Mouse (Mus musculus) forebrain, embryonic 12.5 days (tissue): ENCODE data around the gene Pdlim4. TPM values are rescaled to one million over a fixed set of nuclear protein-coding genes. Genes with fewer than 3 reads are reported as not detected.
A peak's percentile ranks its signal among the peaks of the same experiment; 100 is the strongest.

Source experiments
- ATAC-seq: fragments of 200-750 bp; cut with Nextera tagmentation; 2 replicates; pipeline ENCODE4 v1.8.0; 2017; ENCODE audit warnings: moderate TSS enrichment; ENCODE audit not compliant: low FRiP score
- H3K27ac ChIP-seq: fragments of 300-500 bp; sonication (generic); 2 replicates; pipeline ENCODE4 v1.5.1; 2016; ENCODE audit warnings: mild to moderate bottlenecking
- H3K27me3 ChIP-seq: fragments of 300-500 bp; sonication (generic); 2 replicates; pipeline ENCODE4 v1.6.1; 2016; ENCODE audit warnings: mild to moderate bottlenecking
- H3K36me3 ChIP-seq: fragments of 300-500 bp; sonication (generic); replicated peaks from 2 replicates; pipeline ENCODE4 v1.6.1; 2016; ENCODE audit warnings: mild to moderate bottlenecking
- H3K4me1 ChIP-seq: fragments of 300-500 bp; sonication (generic); 2 replicates; pipeline ENCODE4 v1.6.1; 2016
- H3K4me2 ChIP-seq: fragments of 300-500 bp; sonication (generic); 2 replicates; pipeline ENCODE4 v1.6.1; 2016; ENCODE audit warnings: mild to moderate bottlenecking, moderate library complexity
- H3K4me3 ChIP-seq: fragments of 300-500 bp; sonication (generic); replicated peaks from 2 replicates; pipeline ENCODE4 v1.5.1; 2016; ENCODE audit warnings: mild to moderate bottlenecking
- H3K9ac ChIP-seq: fragments of 300-500 bp; sonication (generic); 2 replicates; pipeline ENCODE4 v1.6.1; 2016; ENCODE audit warnings: mild to moderate bottlenecking
- H3K9me3 ChIP-seq: fragments of 300-500 bp; sonication (generic); 2 replicates; pipeline ENCODE4 v1.6.1; 2016
- WGBS: fragments of 180-500 bp; shearing (Covaris S2); methylation state at CpG from one replicate; pipeline ENCODE4 v1.1.7; 2016; 5-methylcytosine and 5-hydroxymethylcytosine counted together
- polyA plus RNA-seq: library from polyadenylated mRNA; unstranded; fragments of >200 nt; fragmentation: Nextera tagmentation; extraction: Ambion mirVana; gene quantifications from 2 replicates; pipeline ENCODE4 v1.2.1, GENCODE M21; 2016

Pdlim4 gene
- polyA plus RNA-seq, 1 experiment from 2014 or later = 43.8 TPM

GRCm38 (mm10) chr11:54066400-54066799 lies 2.4 kb downstream of the Pdlim4 start:
- Histone ChIP-seq H3K36me3 (no peaks in the 10 kb centered on the region), H3K27ac (no peak overlapping the region), H3K4me1 (peaks cover 35% of the 10 kb centered on the region), H3K4me2 (no peak overlapping the region), H3K9ac (no peak overlapping the region), H3K27me3 (peaks cover 13% of the 10 kb centered on the region), H3K4me3 (no peak overlapping the region), H3K9me3 (no peaks in the 10 kb centered on the region)
- no peak for ATAC-seq
- 92% methylated on average over 5 of the region's 5 CpGs for WGBS

- Histone ChIP-seq H3K36me3 (no peaks in the 10 kb centered on the region), H3K27me3 (peaks cover 13% of the 10 kb centered on the region), H3K9ac (no peak overlapping the region), H3K4me1 (peaks cover 35% of the 10 kb centered on the region), H3K27ac (no peak overlapping the region), H3K4me3 (no peak overlapping the region), H3K9me3 (no peaks in the 10 kb centered on the region), H3K4me2 (no peak overlapping the region)
- WGBS = 89% methylated on average over 4 of the region's 4 CpGs
- ATAC-seq = no peak
Observed at GRCm38 (mm10) chr11:54065915-54066178, 3.0 kb downstream of the Pdlim4 start.

- no peak overlapping the region for H3K27ac ChIP-seq
- peaks cover 38% of the 10 kb centered on the region for H3K4me1 ChIP-seq
- H3K9me3 ChIP-seq = no peaks in the 10 kb centered on the region
- no peak for ATAC-seq
- no peaks in the 10 kb centered on the region for H3K36me3 ChIP-seq
- 91% methylated on average over 12 of the region's 12 CpGs for WGBS
- no peak overlapping the region for H3K4me3 ChIP-seq
- H3K9ac ChIP-seq = no peak overlapping the region
- H3K4me2 ChIP-seq = no peak overlapping the region
- peaks cover 10% of the 10 kb centered on the region for H3K27me3 ChIP-seq
Observed at GRCm38 (mm10) chr11:54065106-54065914, 3.5 kb downstream of the Pdlim4 start.

- Histone ChIP-seq H3K27me3 (peaks cover 8% of the 10 kb centered on the region; the same call in 1 of the 2 replicates), H3K36me3 (no peaks in the 10 kb centered on the region), H3K4me1 (peaks cover 44% of the 10 kb centered on the region), H3K4me3 (no peak overlapping the region), H3K9me3 (no peaks in the 10 kb centered on the region), H3K27ac (no peak overlapping the region), H3K9ac (no peak overlapping the region), H3K4me2 (no peak overlapping the region)
- no peak for ATAC-seq
- 85% methylated on average over 3 of the region's 3 CpGs for WGBS
Observed at GRCm38 (mm10) chr11:54064412-54064978, 4.3 kb downstream of the Pdlim4 start.

- Histone ChIP-seq H3K9me3 (no peaks in the 10 kb centered on the region), H3K36me3 (no peaks in the 10 kb centered on the region), H3K27ac (no peak overlapping the region), H3K9ac (no peak overlapping the region), H3K4me3 (no peak overlapping the region), H3K27me3 (peaks cover 11% of the 10 kb centered on the region; the same call in 1 of the 2 replicates), H3K4me2 (no peak overlapping the region), H3K4me1 (peaks cover 52% of the 10 kb centered on the region)
- ATAC-seq = no peak
- 91% methylated on average over 10 of the region's 10 CpGs for WGBS
Observed at GRCm38 (mm10) chr11:54063472-54063775, 5.4 kb downstream of the Pdlim4 start.

GRCm38 (mm10) chr11:54062753-54063471 lies 5.9 kb downstream of the Pdlim4 start:
- Histone ChIP-seq H3K4me1 (peaks cover 52% of the 10 kb centered on the region), H3K9me3 (no peaks in the 10 kb centered on the region), H3K9ac (no peak overlapping the region), H3K4me3 (no peak overlapping the region), H3K4me2 (no peak overlapping the region), H3K36me3 (no peaks in the 10 kb centered on the region), H3K27ac (0 out of 2 replicates have a peak overlapping the region, but pooled peaks have one; percentile 53), H3K27me3 (peaks cover 9% of the 10 kb centered on the region; the same call in 1 of the 2 replicates)
- 83% methylated on average over 9 of the region's 9 CpGs for WGBS
- no peak for ATAC-seq

- H3K4me1 ChIP-seq = peaks cover 52% of the 10 kb centered on the region
- ATAC-seq = no peak
- H3K27me3 ChIP-seq = peaks cover 4% of the 10 kb centered on the region; the same call in 1 of the 2 replicates
Observed at GRCm38 (mm10) chr11:54062086-54062752, 6.6 kb downstream of the Pdlim4 start.

GRCm38 (mm10) chr11:54060316-54060715 lies 8.5 kb downstream of the Pdlim4 start:
- Histone ChIP-seq H3K4me1 (peaks cover 50% of the 10 kb centered on the region), H3K27ac (no peak overlapping the region), H3K4me2 (no peak overlapping the region), H3K36me3 (no peaks in the 10 kb centered on the region), H3K27me3 (0 out of 2 replicates have a peak, but pooled peaks cover 4% of the 10 kb centered on the region), H3K9me3 (no peaks in the 10 kb centered on the region), H3K4me3 (no peak overlapping the region), H3K9ac (no peak overlapping the region)
- ATAC-seq = no peak
- 63% methylated on average over 9 of the region's 9 CpGs for WGBS

More at GRCm38 (mm10) chr11:54062086-54062752, 6.6 kb downstream of the Pdlim4 start:
- 0 out of 2 replicates have a peak overlapping the region, but pooled peaks have one; percentile 53 for H3K27ac ChIP-seq
- no peak overlapping the region for H3K9ac ChIP-seq
- WGBS = 73% methylated on average over 12 of the region's 12 CpGs
- H3K4me2 ChIP-seq = no peak overlapping the region
- no peaks in the 10 kb centered on the region for H3K9me3 ChIP-seq
- H3K36me3 ChIP-seq = no peaks in the 10 kb centered on the region
- no peak overlapping the region for H3K4me3 ChIP-seq

GRCm38 (mm10) chr11:54059526-54059925 lies 9.3 kb downstream of the Pdlim4 start:
- 0 out of 2 replicates have a peak, but pooled peaks cover 4% of the 10 kb centered on the region for H3K27me3 ChIP-seq
- H3K4me1 ChIP-seq = peaks cover 50% of the 10 kb centered on the region
- 59% methylated on average over 1 of the region's 1 CpGs for WGBS
- ATAC-seq = no peak
- H3K36me3 ChIP-seq = no peaks in the 10 kb centered on the region
- H3K9me3 ChIP-seq = no peaks in the 10 kb centered on the region
- no peak overlapping the region for H3K9ac ChIP-seq
- no peak overlapping the region for H3K4me2 ChIP-seq
- no peak overlapping the region for H3K4me3 ChIP-seq
- peak overlapping the region; percentile 72; the same call in 1 of the 2 replicates for H3K27ac ChIP-seq

GRCm38 (mm10) chr11:54058643-54059042 lies 10.2 kb downstream of the Pdlim4 start:
- ATAC-seq = peak; percentile 40; the same call in 1 of the 2 replicates
- H3K27ac ChIP-seq = peak overlapping the region; percentile 72
- H3K4me1 ChIP-seq = peaks cover 50% of the 10 kb centered on the region

GRCm38 (mm10) chr11:54058056-54058617 lies 10.7 kb downstream of the Pdlim4 start:
- Histone ChIP-seq H3K27ac (peak overlapping the region; percentile 72), H3K9me3 (no peaks in the 10 kb centered on the region), H3K4me1 (peaks cover 49% of the 10 kb centered on the region), H3K4me2 (peak overlapping the region; percentile 4), H3K36me3 (no peaks in the 10 kb centered on the region), H3K4me3 (no peak overlapping the region), H3K9ac (0 out of 2 replicates have a peak overlapping the region, but pooled peaks have one; percentile 36), H3K27me3 (0 out of 2 replicates have a peak, but pooled peaks cover 4% of the 10 kb centered on the region)
- 28% methylated on average over 10 of the region's 10 CpGs for WGBS
- peak; percentile 77 for ATAC-seq

More at GRCm38 (mm10) chr11:54058643-54059042, 10.2 kb downstream of the Pdlim4 start:
- Histone ChIP-seq H3K9ac (0 out of 2 replicates have a peak overlapping the region, but pooled peaks have one; percentile 36), H3K36me3 (no peaks in the 10 kb centered on the region), H3K27me3 (0 out of 2 replicates have a peak, but pooled peaks cover 4% of the 10 kb centered on the region), H3K4me3 (no peak overlapping the region), H3K4me2 (peak overlapping the region; percentile 4), H3K9me3 (no peaks in the 10 kb centered on the region)
- WGBS = 4% methylated on average over 6 of the region's 6 CpGs
